Mouse (Mus musculus): ENCODE data around the gene Gm20834. TPM values are rescaled to one million over a fixed set of nuclear protein-coding genes. Genes with fewer than 3 reads are reported as not detected.

Gene Gm20834
- polyA plus RNA-seq (2017; shearing (Covaris generic)) = not detected

DNA sequence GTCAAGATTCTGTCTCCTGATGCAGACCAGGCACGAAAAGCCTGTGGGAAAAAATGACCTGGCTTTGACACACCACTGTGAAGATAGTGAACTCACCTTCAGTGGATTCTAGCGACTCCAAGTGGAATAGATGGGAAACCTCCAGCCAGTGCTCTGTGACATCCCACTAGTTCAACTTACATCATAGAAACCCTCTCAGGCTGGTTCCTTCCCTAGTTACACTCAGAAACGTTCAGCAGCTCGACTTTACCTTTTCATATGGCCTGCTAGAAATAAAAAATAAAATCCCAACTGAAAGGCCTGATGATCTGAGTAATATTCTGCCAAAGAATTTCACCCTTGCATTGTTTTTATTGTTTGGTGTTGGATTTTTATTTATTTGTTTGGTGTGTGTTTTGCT lies at the start of gene Gm20834:
TSS of gene Gm20834 (minus strand) at position 101 of the 400 bp plus-strand sequence.

Other genes with a start within 250 kb of the Gm20834 start
- not detected for gene Gm21310, start 177.4 kb downstream of the Gm20834 start, polyA plus RNA-seq (2017; shearing (Covaris generic))
- not detected for gene Gm28510, start 88.1 kb upstream of the Gm20834 start, polyA plus RNA-seq (2017; shearing (Covaris generic))
- gene Gm20737, start 211.5 kb upstream of the Gm20834 start, polyA plus RNA-seq (2017; shearing (Covaris generic)) = not detected
- gene Gm21775, start 228.9 kb upstream of the Gm20834 start, polyA plus RNA-seq (2017; shearing (Covaris generic)) = not detected

Data from naive thymus-derived CD4-positive, alpha-beta T cell, adult 5 months (primary cell).